Mouse (Mus musculus) ovary, adult 18-20 months (tissue): Measurements from ENCODE around the gene Hist2h2aa2.
"Not testable (repeated sequence)": the region's sequence is repeated elsewhere in the genome, so short reads cannot be mapped to it uniquely, and the experiment has no call there.

Source experiments
- DNase-seq: peaks from one replicate; pipeline ENCODE4 v3.0.0; 2022; ENCODE audit warnings: low spot score, mixed read lengths

Gene Hist2h2aa2

GRCm38 (mm10) chr3:96239949-96240798 lies at the start of gene Hist2h2aa2:
Gene Hist2h2aa2, minus strand, starts transcription at chr3:96240276.
- DNase-seq = peak; percentile 93

- DNase-seq = no peak
These were observed 49.1 kb upstream of the Hist2h2aa2 start for GRCm38 (mm10) chr3:96289201-96289600.

GRCm38 (mm10) chr3:96287334-96287733 lies 47.3 kb upstream of the Hist2h2aa2 start:
- DNase-seq = not testable (repeated sequence)

- DNase-seq = no peak
These were observed 44.4 kb upstream of the Hist2h2aa2 start for GRCm38 (mm10) chr3:96284457-96284856.

- DNase-seq = no peak
These were observed 40.6 kb upstream of the Hist2h2aa2 start for GRCm38 (mm10) chr3:96280660-96281059.

- DNase-seq = peak; percentile 85
These were observed 37.9 kb upstream of the Hist2h2aa2 start for GRCm38 (mm10) chr3:96277800-96278624.

GRCm38 (mm10) chr3:96277428-96277799 lies 37.3 kb upstream of the Hist2h2aa2 start:
- DNase-seq = no peak

GRCm38 (mm10) chr3:96273591-96274465 lies 33.8 kb upstream of the Hist2h2aa2 start:
- DNase-seq = no peak

- peak; percentile 89 for DNase-seq
These were observed 29.7 kb upstream of the Hist2h2aa2 start, which contains the start of gene Hist2h2bb for GRCm38 (mm10) chr3:96269511-96270474. Gene Hist2h2bb, plus strand, starts transcription at chr3:96269752.

DNA sequence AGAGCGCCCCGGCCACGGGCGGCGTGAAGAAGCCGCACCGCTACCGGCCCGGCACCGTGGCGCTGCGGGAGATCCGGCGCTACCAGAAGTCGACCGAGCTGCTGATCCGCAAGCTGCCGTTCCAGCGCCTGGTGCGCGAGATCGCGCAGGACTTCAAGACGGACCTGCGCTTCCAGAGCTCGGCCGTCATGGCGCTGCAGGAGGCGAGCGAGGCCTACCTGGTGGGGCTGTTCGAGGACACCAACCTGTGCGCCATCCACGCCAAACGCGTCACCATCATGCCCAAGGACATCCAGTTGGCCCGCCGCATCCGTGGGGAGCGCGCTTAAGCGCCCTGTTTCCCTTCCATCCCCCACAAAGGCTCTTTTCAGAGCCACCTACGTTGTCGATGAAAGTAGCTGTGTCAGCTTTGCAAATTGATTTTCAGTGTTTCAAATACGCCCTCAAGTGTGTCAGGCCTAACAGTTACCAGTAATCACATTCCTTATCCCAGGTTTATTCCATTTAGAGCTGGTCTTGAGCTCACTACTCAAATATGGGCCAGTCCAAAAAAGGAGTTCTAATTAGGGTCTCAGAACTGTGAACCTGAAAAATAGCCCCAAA lies 28.8 kb upstream of the Hist2h2aa2 start:
- not testable (repeated sequence) for DNase-seq

DNA sequence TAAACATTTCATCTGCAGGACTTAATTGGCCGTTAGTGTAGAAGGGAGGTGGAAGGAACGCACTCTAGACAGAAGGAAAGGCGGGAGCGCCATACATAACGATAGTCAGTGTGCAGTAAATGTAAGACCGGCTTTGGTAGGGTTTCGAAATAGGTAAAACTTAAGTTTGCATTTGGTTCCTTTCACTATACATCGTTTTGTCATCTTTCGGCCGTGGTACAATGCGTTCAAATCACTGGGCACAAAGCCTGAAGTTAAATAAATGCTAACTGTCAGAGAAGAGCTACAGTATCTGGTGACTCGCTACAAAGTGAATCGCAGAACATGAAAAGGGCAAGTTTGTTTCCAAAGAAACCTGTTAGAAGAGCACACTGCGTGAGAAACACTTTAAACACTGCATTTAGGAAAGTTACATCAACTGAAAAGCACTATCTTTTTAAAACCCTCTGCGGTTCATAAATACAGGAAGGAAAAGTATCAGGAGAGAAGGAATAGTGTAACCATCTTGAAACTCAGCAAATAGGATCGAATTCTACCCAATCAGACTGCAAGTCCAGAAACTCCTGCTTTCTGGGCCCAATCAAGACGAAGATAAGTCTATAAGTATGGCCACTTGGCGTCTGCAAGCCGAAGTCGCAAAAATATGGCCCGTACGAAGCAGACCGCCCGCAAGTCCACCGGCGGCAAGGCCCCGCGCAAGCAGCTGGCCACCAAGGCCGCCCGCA lies 28.1 kb upstream of the Hist2h2aa2 start, which contains the start of gene Hist2h3b:
Hist2h3b (plus strand) TSS at position 604 of the 725 bp plus-strand sequence.
- DNase-seq = peak; percentile 72

DNA sequence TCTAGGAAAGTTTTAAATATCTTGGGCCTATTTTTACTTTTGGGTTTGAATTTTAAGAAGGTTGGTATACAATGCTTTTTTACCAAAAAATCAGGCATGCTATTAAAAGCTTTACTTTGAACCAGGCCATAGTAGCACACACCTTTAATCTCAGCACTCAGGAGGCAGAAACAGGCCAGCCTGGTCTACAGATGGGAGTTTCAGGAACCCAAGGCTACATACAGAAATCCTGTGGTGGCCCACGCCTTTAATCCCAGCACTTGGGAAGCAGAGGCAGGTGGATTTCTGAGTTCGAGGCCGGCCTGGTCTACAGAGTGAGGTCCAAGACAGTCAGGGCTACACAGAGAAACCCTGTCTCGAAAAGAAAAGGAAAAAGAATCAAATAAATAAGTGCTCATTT lies 27.5 kb upstream of the Hist2h2aa2 start:
- DNase-seq = no peak

- no peak for DNase-seq
These were observed 26.1 kb upstream of the Hist2h2aa2 start for GRCm38 (mm10) chr3:96266132-96266710.

GRCm38 (mm10) chr3:96264404-96264949 lies 24.4 kb upstream of the Hist2h2aa2 start:
- no peak for DNase-seq

DNA sequence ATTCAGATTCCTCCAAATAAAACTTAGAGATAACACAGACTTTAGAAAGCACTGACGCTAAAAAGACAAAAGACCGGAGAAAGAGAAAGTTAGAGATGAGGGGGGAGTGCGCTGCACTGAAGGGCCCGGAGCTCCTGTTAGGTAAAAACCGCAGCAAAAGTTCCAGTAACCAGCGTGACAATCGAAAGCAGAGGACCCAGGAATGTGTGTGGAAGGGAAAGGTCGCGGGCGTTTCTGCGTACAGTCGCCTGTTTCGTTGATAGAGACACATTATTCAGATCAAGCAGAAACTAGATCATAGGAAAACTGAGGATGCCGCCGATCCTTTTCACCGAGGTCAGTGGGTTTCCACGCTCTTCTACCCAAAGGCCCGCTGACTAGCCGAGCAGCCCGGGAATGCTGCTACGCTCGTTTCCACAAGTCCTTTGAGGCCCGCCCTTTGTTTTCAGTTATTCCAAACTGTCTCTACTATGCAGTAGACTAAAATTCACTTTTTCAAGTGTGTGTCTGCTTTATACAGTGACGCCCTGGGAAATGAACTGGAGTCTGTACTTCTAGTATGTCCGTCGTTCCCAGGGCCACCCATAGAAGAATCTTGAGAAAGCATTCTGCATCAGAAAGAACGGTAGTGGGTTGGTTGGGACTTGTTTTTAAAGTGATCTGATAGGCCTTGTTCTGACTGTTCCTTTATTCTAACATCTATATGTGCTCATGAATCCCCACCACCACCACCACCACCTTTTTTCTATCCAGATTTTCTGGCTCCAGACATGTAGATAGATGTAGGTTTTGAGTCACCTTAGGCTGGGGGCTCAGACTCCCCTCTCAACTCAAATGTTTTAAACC lies 23.7 kb upstream of the Hist2h2aa2 start:
- DNase-seq = no peak

GRCm38 (mm10) chr3:96262979-96263550 lies 23.0 kb upstream of the Hist2h2aa2 start, which contains the start of gene Hist2h4:
Gene Hist2h4, minus strand, starts transcription at chr3:96263311.
- peak; percentile 90 for DNase-seq

GRCm38 (mm10) chr3:96262216-96262875 lies 22.3 kb upstream of the Hist2h2aa2 start:
- peak; percentile 81 for DNase-seq
